Mouse (Mus musculus) heart, postnatal 4 days (tissue): ENCODE measurements around the gene Trim67. TPM values are rescaled to one million over a fixed set of nuclear protein-coding genes. Genes with fewer than 3 reads are reported as not detected.
A peak's percentile ranks its signal among the peaks of the same experiment; 100 is the strongest.

ENCODE experiments used
- DNase-seq: peaks from one replicate; pipeline ENCODE4 v3.0.0; 2021
- total RNA-seq, 2 experiments: library from RNA; stranded (reverse); gene quantifications; 2 replicates each; pipeline ENCODE4 v1.2.3; 2021

Trim67 gene
- under 1 TPM; 0.20 to 0.33 TPM for total RNA-seq

DNA sequence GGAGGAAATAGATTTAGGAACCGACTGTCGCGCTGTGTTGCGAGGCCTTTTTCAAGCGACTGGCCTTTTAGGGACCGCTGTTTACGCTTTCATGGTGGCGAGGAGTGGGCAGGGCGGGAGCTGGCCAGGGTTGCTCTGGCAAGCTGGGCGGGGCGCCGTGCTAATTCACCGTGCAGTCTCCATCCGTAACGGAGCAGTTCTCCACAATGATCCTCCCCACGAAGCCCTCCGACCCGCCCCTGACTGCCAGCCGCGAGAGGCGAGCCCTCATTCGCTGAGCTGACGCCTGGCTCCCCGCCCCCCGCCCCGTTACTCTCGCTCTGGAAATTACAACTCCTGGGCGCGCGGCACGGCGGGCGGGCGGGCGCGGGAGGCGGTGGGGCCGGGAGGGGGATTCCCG lies at the start of gene Trim67:
Gene Trim67 (plus strand): TSS at position 385 of the 400 bp plus-strand sequence.
- peak; percentile 55 for DNase-seq

GRCm38 (mm10) chr8:124746661-124747060 lies 46.2 kb upstream of the Trim67 start:
- no peak for DNase-seq

DNA sequence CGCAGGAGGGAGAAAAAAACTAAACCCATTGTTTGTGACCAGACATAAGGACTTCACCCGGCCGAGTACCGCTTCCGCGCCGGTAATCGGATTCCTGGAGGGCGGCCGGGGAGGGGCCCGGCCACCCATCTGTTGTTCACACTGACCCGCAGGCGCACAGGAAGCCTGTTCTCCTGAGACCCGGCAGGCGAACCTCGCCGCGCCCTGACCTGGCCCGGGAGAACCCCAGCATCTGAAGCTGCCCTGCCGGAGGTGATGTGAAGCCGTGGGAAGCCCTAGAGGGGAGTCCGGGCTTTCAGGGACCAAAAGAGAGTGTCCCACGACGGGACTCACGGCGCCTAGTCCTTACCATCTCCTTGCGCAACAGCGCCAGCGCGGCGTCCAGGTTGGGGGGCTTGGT lies 41.7 kb upstream of the Trim67 start:
- DNase-seq = peak; percentile 31

DNA sequence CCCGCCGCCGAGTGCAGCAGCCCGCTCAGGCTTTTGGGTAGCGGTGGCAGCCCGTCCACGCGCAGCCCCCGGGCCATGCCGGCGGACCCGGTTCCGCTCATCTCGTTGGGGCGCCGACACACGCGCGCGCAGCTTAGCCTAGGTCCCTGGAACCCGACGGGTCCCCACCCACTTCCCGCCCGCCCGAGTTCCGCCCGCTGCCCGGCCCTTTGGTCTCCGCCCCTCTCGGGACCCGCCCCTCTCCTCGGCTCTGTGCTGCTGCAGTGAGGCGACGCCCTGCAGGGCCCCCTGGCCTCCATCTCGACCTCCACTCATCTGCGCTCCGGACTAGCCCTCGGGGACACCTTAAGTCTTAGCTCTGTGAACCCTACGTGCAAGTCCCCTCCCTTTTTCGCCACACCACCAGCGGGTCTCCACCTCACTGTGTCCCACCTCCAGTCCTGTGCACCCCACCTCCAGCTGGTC lies 41.2 kb upstream of the Trim67 start, which contains the start of gene Fam89a:
Gene Fam89a (minus strand): TSS at position 124 of the 465 bp plus-strand sequence.
- DNase-seq = peak; percentile 61

DNA sequence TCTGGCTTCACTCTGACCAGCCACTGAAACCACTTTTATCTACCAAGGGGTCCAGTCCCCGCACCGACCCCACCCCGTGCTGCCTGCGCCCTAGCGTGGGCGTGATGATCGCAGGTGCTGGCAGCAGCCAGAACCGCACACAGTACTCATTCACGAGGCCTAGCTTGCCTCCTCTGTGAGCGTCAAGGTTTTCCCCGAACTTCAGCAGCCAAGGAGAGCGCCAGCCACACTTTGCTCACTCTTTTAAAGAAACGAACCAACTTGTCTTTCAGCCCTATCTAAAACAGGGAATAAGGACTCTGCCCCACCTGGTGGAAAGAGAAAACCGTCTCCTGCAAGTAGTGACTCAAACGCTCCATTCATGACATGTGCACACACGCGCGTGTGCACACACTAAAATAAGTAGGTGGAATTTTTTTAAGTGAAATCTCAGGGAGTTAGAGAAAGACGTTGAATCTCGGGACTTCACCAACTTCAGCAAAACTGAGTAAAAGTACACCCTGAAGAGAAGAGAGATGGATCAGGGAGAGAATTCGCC lies 40.5 kb upstream of the Trim67 start:
- no peak for DNase-seq

GRCm38 (mm10) chr8:124754101-124754791 lies 38.6 kb upstream of the Trim67 start:
- DNase-seq = no peak

- no peak for DNase-seq
These were observed 38.1 kb upstream of the Trim67 start for GRCm38 (mm10) chr8:124754792-124755190.

DNA sequence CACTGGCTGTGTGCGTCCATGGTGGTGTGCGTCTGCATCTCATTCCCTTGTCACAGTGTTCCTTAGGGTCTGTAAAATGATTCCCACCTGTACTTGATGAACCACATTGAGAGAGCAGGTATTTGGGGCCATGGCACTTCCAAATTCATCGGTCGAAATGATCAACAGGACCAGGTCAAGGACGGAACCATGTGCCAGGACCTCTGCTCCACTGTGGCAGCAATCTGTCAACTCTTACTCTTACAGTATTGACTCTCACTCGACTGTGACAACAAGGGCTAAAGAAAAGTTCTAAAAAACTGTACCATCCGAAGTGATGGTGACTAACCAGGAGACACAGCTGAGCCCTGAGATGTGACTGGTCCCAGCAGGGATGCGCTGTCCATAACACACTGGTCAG lies 37.4 kb upstream of the Trim67 start:
- DNase-seq = no peak

DNA sequence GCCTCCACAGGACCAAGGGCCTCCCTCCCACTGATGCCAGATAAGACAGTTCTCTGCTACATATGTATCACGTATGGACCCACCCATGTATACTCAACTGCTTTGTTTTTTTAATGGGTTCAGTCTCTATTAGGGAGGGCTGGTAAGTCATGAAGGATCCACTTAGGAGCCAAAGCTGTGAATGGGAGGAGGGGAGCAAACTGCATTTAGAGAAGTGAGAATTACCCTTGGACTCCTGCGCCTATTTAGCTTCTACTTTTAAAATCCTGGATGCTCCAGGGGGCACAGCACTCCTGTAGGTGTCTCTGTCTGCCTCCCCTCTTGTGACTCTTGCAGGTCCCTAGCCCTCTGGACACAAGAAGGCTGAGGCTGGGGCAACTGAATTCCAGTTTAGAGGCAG lies 36.7 kb upstream of the Trim67 start:
- DNase-seq = no peak

- no peak for DNase-seq
These were observed 36.3 kb upstream of the Trim67 start for GRCm38 (mm10) chr8:124756601-124757000.

GRCm38 (mm10) chr8:124758544-124758943 lies 34.3 kb upstream of the Trim67 start:
- peak; percentile 40 for DNase-seq

DNA sequence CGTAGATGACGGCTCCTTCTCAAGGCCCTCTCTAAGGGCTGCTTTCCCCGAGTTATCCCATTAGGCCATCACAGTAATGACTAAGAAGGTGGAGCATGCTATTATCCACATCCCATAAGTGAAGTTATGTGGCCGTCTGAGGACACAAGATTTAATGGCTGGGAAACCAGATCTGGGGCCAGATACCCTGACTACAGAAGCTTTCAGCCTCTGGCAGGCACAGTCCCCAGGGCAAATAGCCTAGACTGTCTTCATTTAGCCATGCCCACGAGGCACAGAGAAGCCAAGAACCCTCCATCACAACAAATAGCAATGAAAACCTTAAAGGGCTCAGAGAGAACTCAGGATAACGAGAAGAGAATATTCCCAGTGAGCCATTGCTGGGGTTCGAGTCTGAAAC lies 29.8 kb upstream of the Trim67 start:
- DNase-seq = no peak

DNA sequence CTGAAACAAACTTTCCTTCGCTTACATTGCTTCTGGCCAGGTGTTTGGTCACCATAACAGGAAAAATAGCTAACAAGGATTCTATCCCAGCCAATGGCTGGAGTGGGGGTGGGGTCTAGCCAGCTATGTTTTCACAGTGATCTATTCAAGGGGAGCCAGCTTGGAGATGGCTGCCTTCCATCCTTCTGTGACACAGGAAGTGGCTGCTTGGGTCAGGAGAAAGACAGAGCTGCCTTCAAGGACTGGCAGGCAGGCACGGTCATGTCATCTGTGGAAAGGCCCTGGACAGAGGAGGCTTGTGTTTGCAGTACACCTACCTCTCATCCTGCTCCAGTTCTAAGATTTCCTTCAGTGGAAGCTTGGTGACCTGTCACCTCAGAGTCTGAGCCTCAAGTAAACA lies 20.5 kb upstream of the Trim67 start:
- DNase-seq = no peak

GRCm38 (mm10) chr8:124775695-124776094 lies 17.2 kb upstream of the Trim67 start:
- peak; percentile 80 for DNase-seq

DNA sequence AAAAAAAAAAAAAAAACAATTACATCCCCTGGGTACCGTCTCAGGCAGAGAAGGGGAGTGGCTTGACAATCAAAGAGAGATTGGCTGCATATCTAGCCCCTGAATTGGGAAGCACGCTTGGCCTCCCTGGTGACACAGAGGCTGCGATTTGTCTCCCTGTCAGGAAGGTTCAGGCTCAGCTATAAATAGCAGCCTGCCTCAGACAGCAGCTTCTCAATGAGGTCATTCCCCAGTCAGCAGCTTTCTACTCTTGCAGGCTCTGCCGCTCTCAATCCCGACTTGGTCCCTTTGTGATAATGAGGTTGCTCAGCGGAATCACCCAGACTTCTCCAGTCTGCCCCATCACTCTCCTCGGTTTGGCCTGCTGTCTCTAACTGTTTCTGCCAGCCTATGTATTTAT lies 12.7 kb upstream of the Trim67 start:
- DNase-seq = peak; percentile 72

GRCm38 (mm10) chr8:124782431-124782830 lies 10.5 kb upstream of the Trim67 start:
- DNase-seq = no peak

DNA sequence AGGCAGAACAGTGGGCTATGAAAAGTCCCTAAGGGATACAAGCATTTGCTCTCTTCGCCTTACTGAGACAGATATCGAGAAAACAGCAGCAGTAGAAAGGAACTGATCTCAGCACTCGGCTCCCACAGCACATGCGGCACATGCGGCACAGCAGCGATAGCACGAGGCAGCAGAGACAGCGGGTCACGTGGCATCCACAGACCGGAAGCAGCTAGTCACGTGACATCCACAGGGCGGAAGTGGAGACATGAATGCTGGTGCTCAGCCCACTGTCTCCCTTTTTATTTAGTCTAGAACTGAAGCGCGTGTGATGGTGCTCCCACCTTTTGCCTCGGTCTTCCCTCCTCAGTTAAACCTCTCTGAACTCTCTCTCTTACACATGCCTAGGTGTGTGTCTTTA lies 9.7 kb upstream of the Trim67 start:
- no peak for DNase-seq

- no peak for DNase-seq
These were observed 8.3 kb upstream of the Trim67 start for GRCm38 (mm10) chr8:124784613-124785012.

DNA sequence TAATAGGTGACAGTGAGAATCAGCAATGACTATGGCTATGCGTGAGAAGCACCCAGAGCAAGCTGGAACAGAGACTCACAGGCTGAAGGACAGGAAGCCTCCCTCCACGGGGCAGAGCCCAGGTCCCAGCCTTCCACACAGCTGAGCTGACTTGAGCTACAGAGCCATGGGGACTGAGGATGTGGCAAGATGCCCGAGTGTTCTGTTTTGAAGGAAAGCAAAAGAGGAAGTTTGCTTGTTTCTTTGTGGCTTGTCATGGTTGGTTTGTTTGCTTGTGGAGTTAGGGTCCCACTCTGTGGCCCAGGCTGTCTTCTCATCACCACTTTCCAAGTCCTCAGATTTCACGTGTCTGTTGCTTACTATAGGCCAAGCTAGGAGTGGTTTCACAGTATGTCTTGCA lies 2.2 kb upstream of the Trim67 start:
- DNase-seq = no peak

- DNase-seq = no peak
These were observed 1.1 kb upstream of the Trim67 start for GRCm38 (mm10) chr8:124791751-124792150.

GRCm38 (mm10) chr8:124792186-124792585 lies 706 bp upstream of the Trim67 start:
- no peak for DNase-seq

DNA sequence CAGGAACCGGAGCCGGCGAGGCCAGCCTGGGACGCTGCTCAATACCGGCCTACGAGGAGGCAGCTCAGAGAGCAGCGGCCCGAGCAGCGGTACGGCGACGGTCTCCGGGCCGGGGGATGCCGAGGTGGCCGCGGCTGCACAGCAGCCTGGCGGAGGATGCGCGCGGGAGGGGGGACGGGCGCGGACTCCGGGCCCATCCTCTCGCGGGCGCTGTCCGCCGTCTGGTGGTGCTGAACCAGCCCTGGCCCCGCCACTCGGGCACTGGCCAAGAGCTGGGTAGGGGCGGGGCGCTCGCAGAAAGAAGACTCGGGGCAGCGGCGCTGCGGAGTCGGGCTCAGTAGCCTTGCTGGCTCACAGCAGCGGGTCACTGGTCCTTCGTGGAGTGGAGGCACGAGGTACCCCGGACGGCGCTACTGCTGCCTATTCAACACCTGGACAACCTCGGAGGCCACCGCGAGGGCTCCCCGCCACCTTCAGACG lies 320 bp downstream of the Trim67 start:
- peak; percentile 96 for DNase-seq

DNA sequence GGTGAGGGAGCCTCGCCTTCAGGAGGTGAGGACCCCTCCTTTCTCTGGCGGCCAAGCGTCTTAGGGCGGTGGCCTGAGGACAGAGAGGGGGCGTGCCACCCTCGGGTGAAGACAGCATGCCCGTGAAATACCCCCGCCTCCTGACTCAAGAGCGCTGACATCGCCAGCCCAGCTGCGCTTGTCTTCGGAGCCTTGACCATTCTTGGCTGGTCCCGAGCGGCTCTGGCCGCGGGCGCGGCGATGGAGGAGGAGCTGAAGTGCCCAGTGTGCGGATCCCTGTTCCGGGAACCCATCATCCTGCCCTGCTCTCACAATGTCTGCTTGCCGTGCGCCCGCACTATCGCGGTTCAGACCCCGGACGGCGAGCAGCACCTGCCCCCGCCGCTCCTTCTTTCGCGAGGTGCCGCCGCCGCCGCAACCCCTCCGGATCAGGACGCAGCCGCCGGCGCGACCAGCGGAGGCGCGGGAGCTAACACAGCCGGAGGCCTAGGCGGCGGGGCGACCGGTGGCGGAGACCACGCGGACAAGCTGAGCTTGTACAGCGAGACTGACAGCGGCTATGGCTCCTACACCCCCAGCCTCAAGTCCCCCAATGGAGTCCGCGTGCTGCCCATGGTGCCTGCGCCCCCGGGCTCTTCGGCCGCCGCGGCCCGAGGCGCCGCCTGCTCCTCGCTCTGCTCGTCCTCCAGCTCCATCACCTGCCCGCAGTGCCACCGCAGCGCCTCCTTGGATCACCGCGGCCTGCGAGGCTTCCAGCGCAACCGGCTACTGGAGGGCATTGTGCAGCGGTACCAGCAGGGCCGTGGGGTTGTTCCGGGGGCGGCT lies 981 bp downstream of the Trim67 start:
- DNase-seq = no peak

- DNase-seq = peak; percentile 67
These were observed 1.5 kb downstream of the Trim67 start for GRCm38 (mm10) chr8:124794486-124794780.
